Mouse (Mus musculus): ENCODE results near the gene Tmem86b. TPM values are rescaled to one million over a fixed set of nuclear protein-coding genes. Genes with fewer than 3 reads are reported as not detected.

Gene Tmem86b
- polyA plus RNA-seq, 1 experiment from 2014 or later = 3.6 TPM

Small RNA genes within 50 kb of the gene (microRNA-seq; reads per million reads assigned to microRNA genes)
- gene Gm23577 = not detected

Other genes starting within 250 kb of the Tmem86b start
- gene Gp6, start 233.7 kb downstream of the Tmem86b start, polyA plus RNA-seq (2014; fragmentation: Nextera tagmentation; extraction: Ambion mirVana) = 0.69 and 0.83 TPM in 2 replicates
- 30.6 and 30.9 TPM in 2 replicates for gene Rdh13, start 185.8 kb downstream of the Tmem86b start, polyA plus RNA-seq (2014; fragmentation: Nextera tagmentation; extraction: Ambion mirVana)
- gene Eps8l1, start 170.7 kb downstream of the Tmem86b start, polyA plus RNA-seq (2014; fragmentation: Nextera tagmentation; extraction: Ambion mirVana) = 3.1 and 3.8 TPM in 2 replicates
- gene Ppp1r12c, start 129.7 kb downstream of the Tmem86b start, polyA plus RNA-seq (2014; fragmentation: Nextera tagmentation; extraction: Ambion mirVana) = 28.4 and 32.7 TPM in 2 replicates
- gene Tnnt1, start 115.0 kb downstream of the Tmem86b start, polyA plus RNA-seq (2014; fragmentation: Nextera tagmentation; extraction: Ambion mirVana) = 6.6 and 8.1 TPM in 2 replicates
- 0.97 and 1.7 TPM in 2 replicates for gene Tnni3, start 107.2 kb downstream of the Tmem86b start, polyA plus RNA-seq (2014; fragmentation: Nextera tagmentation; extraction: Ambion mirVana)
- 0.85 and 1.1 TPM in 2 replicates for gene Dnaaf3, start 99.0 kb downstream of the Tmem86b start, polyA plus RNA-seq (2014; fragmentation: Nextera tagmentation; extraction: Ambion mirVana)
- 10.4 and 10.5 TPM in 2 replicates for gene Syt5, start 83.9 kb downstream of the Tmem86b start, polyA plus RNA-seq (2014; fragmentation: Nextera tagmentation; extraction: Ambion mirVana)
- gene Ptprh, start 27.4 kb downstream of the Tmem86b start, polyA plus RNA-seq (2014; fragmentation: Nextera tagmentation; extraction: Ambion mirVana) = not detected in 2 replicates
- 4.4 and 6.1 TPM in 2 replicates for gene Ppp6r1, start 27.6 kb upstream of the Tmem86b start, polyA plus RNA-seq (2014; fragmentation: Nextera tagmentation; extraction: Ambion mirVana)
- gene Hspbp1, start 53.6 kb upstream of the Tmem86b start, polyA plus RNA-seq (2014; fragmentation: Nextera tagmentation; extraction: Ambion mirVana) = 111 and 113 TPM in 2 replicates
- gene Brsk1, start 59.2 kb upstream of the Tmem86b start, polyA plus RNA-seq (2014; fragmentation: Nextera tagmentation; extraction: Ambion mirVana) = 2.3 and 3.2 TPM in 2 replicates
- not detected in 2 replicates for gene Tmem150b, start 93.8 kb upstream of the Tmem86b start, polyA plus RNA-seq (2014; fragmentation: Nextera tagmentation; extraction: Ambion mirVana)
- 65.4 and 71.5 TPM in 2 replicates for gene Kmt5c, start 108.7 kb upstream of the Tmem86b start, polyA plus RNA-seq (2014; fragmentation: Nextera tagmentation; extraction: Ambion mirVana)
- 34.5 and 36.6 TPM in 2 replicates for gene Cox6b2, start 121.7 kb upstream of the Tmem86b start, polyA plus RNA-seq (2014; fragmentation: Nextera tagmentation; extraction: Ambion mirVana)
- not detected in 2 replicates for gene Fam71e2, start 139.9 kb upstream of the Tmem86b start, polyA plus RNA-seq (2014; fragmentation: Nextera tagmentation; extraction: Ambion mirVana)
- gene Il11, start 151.4 kb upstream of the Tmem86b start, polyA plus RNA-seq (2014; fragmentation: Nextera tagmentation; extraction: Ambion mirVana) = 0.07 TPM in 1 of 2 replicates, not detected in the other
- not detected in 2 replicates for gene Tmem190, start 151.5 kb upstream of the Tmem86b start, polyA plus RNA-seq (2014; fragmentation: Nextera tagmentation; extraction: Ambion mirVana)
- 1.3 and 1.4 TPM in 2 replicates for gene Tmem238, start 158.2 kb upstream of the Tmem86b start, polyA plus RNA-seq (2014; fragmentation: Nextera tagmentation; extraction: Ambion mirVana)
- 203 and 211 TPM in 2 replicates for gene Rpl28, start 161.5 kb upstream of the Tmem86b start, polyA plus RNA-seq (2014; fragmentation: Nextera tagmentation; extraction: Ambion mirVana)
- 392 and 412 TPM in 2 replicates for gene Ube2s, start 181.2 kb upstream of the Tmem86b start, polyA plus RNA-seq (2014; fragmentation: Nextera tagmentation; extraction: Ambion mirVana)
- 1.9 and 2.4 TPM in 2 replicates for gene Shisa7, start 213.3 kb upstream of the Tmem86b start, polyA plus RNA-seq (2014; fragmentation: Nextera tagmentation; extraction: Ambion mirVana)
- gene Isoc2b, start 238.8 kb upstream of the Tmem86b start, polyA plus RNA-seq (2014; fragmentation: Nextera tagmentation; extraction: Ambion mirVana) = 2.6 and 4.6 TPM in 2 replicates
- gene Isoc2a, start 245.7 kb upstream of the Tmem86b start, polyA plus RNA-seq (2014; fragmentation: Nextera tagmentation; extraction: Ambion mirVana) = 0.63 and 0.78 TPM in 2 replicates